23 mouse cellular contexts compared by ENCODE assay signal in the genomic region with DNA sequence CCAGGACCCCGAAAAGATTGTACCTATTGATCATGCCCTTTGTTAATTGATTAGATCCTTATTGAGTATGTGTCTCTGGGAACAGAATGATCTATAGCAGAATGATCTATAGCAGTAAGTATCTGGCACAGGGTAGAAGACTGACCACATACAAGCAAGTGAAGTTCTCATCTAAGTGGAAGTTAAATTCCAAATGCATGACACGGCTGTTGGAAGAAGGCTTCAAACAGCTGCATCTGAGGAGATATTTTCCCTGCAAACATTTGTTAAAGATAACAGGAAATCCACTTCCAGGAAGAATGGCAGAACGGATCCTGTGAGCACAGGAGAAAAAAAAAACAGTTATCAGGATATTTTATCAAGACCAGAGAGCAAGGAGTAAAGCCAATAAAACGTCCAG. TPM values are rescaled to one million over a fixed set of nuclear protein-coding genes. Genes with fewer than 3 reads are reported as not detected.
A peak's percentile ranks its signal among the peaks of the same experiment; 100 is the strongest.
DNase-seq lines count a peak whose midpoint lies in the region; ATAC-seq and TF ChIP-seq lines count a peak whose summit lies in the region.
"Had no signal": no experiment of that assay in that cellular context is flagged by ENCODE, and none has a peak within 500 bp of the region (broad histone marks: within the 10 kb centered on the region; RNA-seq: fewer than 3 reads in every experiment).

No protein-coding gene starts in this region.

- no peaks in the 10 kb centered on the region for H3K27me3 ChIP-seq in heart, embryonic 10.5 days (ENCODE audit: insufficient read depth, poor library complexity, severe bottlenecking)
- no peaks in the 10 kb centered on the region for H3K27me3 ChIP-seq in kidney, postnatal 0 days (ENCODE audit: insufficient read depth, low read length)
- H3K27me3 ChIP-seq in myocyte (ENCODE audit: control insufficient read depth, insufficient read depth, insufficient read length): no peaks in the 10 kb centered on the region
- no peaks in the 10 kb centered on the region for H3K27me3 ChIP-seq in stomach, postnatal 0 days (ENCODE audit: control insufficient read depth, insufficient read depth, low read length)
- H3K27me3 ChIP-seq: embryonic facial prominence, embryonic 13.5 days; forebrain, embryonic 15.5 days; heart, embryonic 15.5 days had no signal

- no peak overlapping the region for H3K4me2 ChIP-seq in kidney, postnatal 0 days (ENCODE audit: low read length)
- H3K4me2 ChIP-seq in myocyte (ENCODE audit: low read depth): no peak overlapping the region
- no peak overlapping the region for H3K4me2 ChIP-seq in stomach, postnatal 0 days (replicated peaks; ENCODE audit: low read depth)
- H3K4me2 ChIP-seq: embryonic facial prominence, embryonic 13.5 days; forebrain, embryonic 15.5 days; heart, embryonic 11.5 days; heart, embryonic 15.5 days; hindbrain, embryonic 14.5 days had no signal

- H3K4me1 ChIP-seq in heart, embryonic 10.5 days: no peaks in the 10 kb centered on the region
- peaks cover 2% of the 10 kb centered on the region; the same call in 1 of the 2 replicates for H3K4me1 ChIP-seq in kidney, postnatal 0 days (replicated peaks; ENCODE audit: insufficient read depth, low read length)
- H3K4me1 ChIP-seq in stomach, postnatal 0 days (replicated peaks; ENCODE audit: control insufficient read depth, insufficient read depth): no peaks in the 10 kb centered on the region; the same call in 1 of the 2 replicates
- H3K4me1 ChIP-seq: forebrain, embryonic 10.5 days; forebrain, embryonic 15.5 days had no signal

- H3ac ChIP-seq in myocyte (ENCODE audit: control insufficient read depth, insufficient read length): no peak overlapping the region

- TF ChIP-seq CTCF in kidney, postnatal 0 days (IDR thresholded peaks at IDR 0.05; ENCODE audit: low read depth): no peak
- TF ChIP-seq CTCF in stomach, postnatal 0 days (IDR thresholded peaks at IDR 0.05; ENCODE audit: low read depth): no peak

- DNase-seq in heart, adult 11 months: peak; percentile 79
- no peak for DNase-seq in heart, embryonic 10.5 days (ENCODE audit: low spot score)
- DNase-seq in kidney, postnatal 0 days (ENCODE audit: low spot score): no peak
- DNase-seq in kidney, postnatal 25 days: no peak
- DNase-seq in stomach, postnatal 0 days (ENCODE audit: low spot score): no peak
- no peak for DNase-seq in testis, postnatal 14 days (ENCODE audit: low spot score)
- DNase-seq: adrenal gland, adult 8-10 months; adrenal gland, postnatal 36 days; cerebellum, adult 11 months; cerebellum, adult 8-10 months; cerebellum, postnatal 14 days; gastrocnemius, postnatal 36 days; heart, adult 18-20 months; heart, postnatal 14 days had no signal

- H3K79me2 ChIP-seq in myocyte (ENCODE audit: control insufficient read depth, insufficient read depth): no peaks in the 10 kb centered on the region

- no peak overlapping the region for H3K27ac ChIP-seq in heart, embryonic 10.5 days
- H3K27ac ChIP-seq in kidney, postnatal 0 days: peak overlapping the region; percentile 36; the same call in 1 of the 2 replicates
- H3K27ac ChIP-seq in stomach, postnatal 0 days (replicated peaks): peak overlapping the region; percentile 56; the same call in 1 of the 2 replicates
- H3K27ac ChIP-seq: embryonic facial prominence, embryonic 13.5 days; forebrain, embryonic 10.5 days; forebrain, embryonic 15.5 days; heart, embryonic 15.5 days; hindbrain, embryonic 14.5 days had no signal

- H3K9ac ChIP-seq in kidney, postnatal 0 days (ENCODE audit: low read depth, low read length): no peak overlapping the region
- no peak overlapping the region for H3K9ac ChIP-seq in stomach, postnatal 0 days (ENCODE audit: low read length)
- H3K9ac ChIP-seq: embryonic facial prominence, embryonic 13.5 days; forebrain, embryonic 15.5 days; heart, embryonic 15.5 days; hindbrain, embryonic 14.5 days had no signal

- H3K36me3 ChIP-seq in heart, embryonic 10.5 days: no peaks in the 10 kb centered on the region
- no peaks in the 10 kb centered on the region for H3K36me3 ChIP-seq in kidney, postnatal 0 days (ENCODE audit: insufficient read depth, low read length)
- no peaks in the 10 kb centered on the region for H3K36me3 ChIP-seq in myocyte (ENCODE audit: control insufficient read depth, insufficient read depth)
- H3K36me3 ChIP-seq in stomach, postnatal 0 days (ENCODE audit: control insufficient read depth, insufficient read depth, low read length): no peaks in the 10 kb centered on the region
- H3K36me3 ChIP-seq: embryonic facial prominence, embryonic 13.5 days; forebrain, embryonic 10.5 days; forebrain, embryonic 15.5 days; heart, embryonic 15.5 days had no signal

- 67% methylated on average over 4 of the region's 4 CpGs for WGBS in heart, embryonic 10.5 days
- 60% methylated on average over 4 of the region's 4 CpGs for WGBS in kidney, postnatal 0 days
- whole genome bisulfite sequencing in stomach, postnatal 0 days: 30% methylated on average over 4 of the region's 4 CpGs

- H3K4me3 ChIP-seq in heart, embryonic 10.5 days: no peak overlapping the region
- no peak overlapping the region for H3K4me3 ChIP-seq in kidney, postnatal 0 days (replicated peaks; ENCODE audit: low read depth, low read length)
- no peak overlapping the region for H3K4me3 ChIP-seq in myocyte
- no peak overlapping the region for H3K4me3 ChIP-seq in stomach, postnatal 0 days (ENCODE audit: low read depth, low read length)
- H3K4me3 ChIP-seq: embryonic facial prominence, embryonic 13.5 days; erythroblast, embryonic 14.5 days; forebrain, embryonic 10.5 days; forebrain, embryonic 15.5 days; heart, embryonic 15.5 days had no signal

- no peak for ATAC-seq in kidney, postnatal 0 days (replicated peaks; ENCODE audit: low FRiP score, low read depth)
- ATAC-seq in stomach, postnatal 0 days (ENCODE audit: low FRiP score, low TSS enrichment): no peak
- no peak for ATAC-seq in megakaryocyte-erythroid progenitor cell, adult 5-6 weeks (replicated peaks; ENCODE audit: low FRiP score, low TSS enrichment, poor library complexity, severe bottlenecking)
- ATAC-seq: forebrain, embryonic 15.5 days had no signal

- no peak for TF ChIP-seq EP300 in stomach, postnatal 0 days (optimal IDR thresholded peaks at IDR 0.05)

- no peak for TF ChIP-seq POLR2A in myocyte (IDR thresholded peaks at IDR 0.05; ENCODE audit: insufficient read length, low read depth)

- no peaks in the 10 kb centered on the region for H3K9me3 ChIP-seq in heart, embryonic 10.5 days
- no peaks in the 10 kb centered on the region for H3K9me3 ChIP-seq in kidney, postnatal 0 days (replicated peaks; ENCODE audit: low read length)
- H3K9me3 ChIP-seq in stomach, postnatal 0 days (ENCODE audit: control insufficient read depth, low read length): no peaks in the 10 kb centered on the region
- H3K9me3 ChIP-seq: embryonic facial prominence, embryonic 13.5 days; forebrain, embryonic 10.5 days; forebrain, embryonic 15.5 days; heart, embryonic 15.5 days had no signal

TF ChIP-seq in myocyte, 11 proteins besides CTCF, POLR2A, EP300 and RAD21:
- TF ChIP-seq POLR2AphosphoS2 (IDR thresholded peaks at IDR 0.05; ENCODE audit: insufficient read length, low read depth) (no peak), MYOD1 (IDR thresholded peaks at IDR 0.05; ENCODE audit: control insufficient read depth in 1 of 3, insufficient read length in 2 of 3, low read depth in 2 of 3) (peak; percentile 4 to 56 (median 52)), TCF3 (IDR thresholded peaks at IDR 0.05; ENCODE audit: insufficient read length, low read depth) (no peak), CEBPB (IDR thresholded peaks at IDR 0.05; ENCODE audit: insufficient read depth, poor library complexity, severe bottlenecking) (no peak), REST (IDR thresholded peaks at IDR 0.05; ENCODE audit: insufficient read depth, insufficient read length) (no peak), E2F4 (IDR thresholded peaks at IDR 0.05; ENCODE audit: insufficient read depth) (no peak), USF1 (IDR thresholded peaks at IDR 0.05; ENCODE audit: low read depth) (no peak)

RNA-seq across cellular contexts. Expression of a gene that starts 27.8 kb away (rescaled TPM):
- polyA plus RNA-seq in heart, embryonic 10.5 days (2016; fragmentation: Nextera tagmentation; extraction: Ambion mirVana): 0.70 and 1.4 TPM in 2 replicates
- 31.1 and 35.9 TPM in 2 replicates for polyA plus RNA-seq in kidney, postnatal 0 days (2015; fragmentation: Nextera tagmentation; extraction: Ambion mirVana)
- polyA plus RNA-seq in myocyte (2012; fragmentation: generic; extraction: Trizol): 0.02 TPM
- 44.6 and 45.4 TPM in 2 replicates for polyA plus RNA-seq in stomach, postnatal 0 days (2015; fragmentation: Nextera tagmentation; extraction: Ambion mirVana)
- total RNA-seq in megakaryocyte-erythroid progenitor cell, adult 5-6 weeks (2014; fragmentation: Nextera tagmentation): not detected in 2 replicates
- total RNA-seq in megakaryocyte-erythroid progenitor cell, adult 5-6 weeks (2017): 1.1 TPM in 1 of 2 replicates, not detected in the other
- polyA plus RNA-seq: erythroblast, embryonic 14.5 days had no signal

RNA-seq across cellular contexts. Expression of a gene that starts 35.9 kb away (rescaled TPM):
- 470 and 619 TPM in 2 replicates for polyA plus RNA-seq in heart, embryonic 10.5 days (2016; fragmentation: Nextera tagmentation; extraction: Ambion mirVana)
- polyA plus RNA-seq in kidney, postnatal 0 days (2015; fragmentation: Nextera tagmentation; extraction: Ambion mirVana): 1,564 and 1,601 TPM in 2 replicates
- polyA plus RNA-seq in myocyte (2012; fragmentation: generic; extraction: Trizol): 52.1 TPM
- polyA plus RNA-seq in stomach, postnatal 0 days (2015; fragmentation: Nextera tagmentation; extraction: Ambion mirVana): 151 and 174 TPM in 2 replicates
- 6.7 and 20.9 TPM in 2 replicates for total RNA-seq in megakaryocyte-erythroid progenitor cell, adult 5-6 weeks (2014; fragmentation: Nextera tagmentation)
- 1.1 and 2.1 TPM in 2 replicates for total RNA-seq in megakaryocyte-erythroid progenitor cell, adult 5-6 weeks (2017)
- polyA plus RNA-seq: erythroblast, embryonic 14.5 days had no signal

Comparison
In these comparisons a context has a peak if more than half of its experiments do, and no peak if none do; other contexts are left out.
1. RNA of a gene that starts 27.8 kb away (polyA plus RNA-seq): 44.6 to 45.4 TPM in stomach, postnatal 0 days and 31.1 to 35.9 TPM in kidney, postnatal 0 days; 0.70 to 1.4 TPM in heart, embryonic 10.5 days and 0.02 TPM in myocyte (single experiment); every median in the first group is over 10 times any median in the second.